Mouse (Mus musculus): Measurements from ENCODE around the gene Cog4. TPM values are rescaled to one million over a fixed set of nuclear protein-coding genes. Genes with fewer than 3 reads are reported as not detected.
"Not testable (repeated sequence)": the region's sequence is repeated elsewhere in the genome, so short reads cannot be mapped to it uniquely, and the experiment has no call there.

Gene Cog4
- polyA plus RNA-seq, 1 experiment: 29.3 TPM

GRCm38 (mm10) chr8:110886634-110887033, 40.2 kb downstream of the Cog4 start:
- WGBS: 89% methylated on average over 3 of the region's 3 CpGs

GRCm38 (mm10) chr8:110887551-110887950, 41.2 kb downstream of the Cog4 start:
- DNase-seq (ENCODE audit: low read depth, low spot score): no peak
- 85% methylated on average over 10 of the region's 10 CpGs for WGBS

More at GRCm38 (mm10) chr8:110886634-110887033, 40.2 kb downstream of the Cog4 start:
- no peak for DNase-seq (ENCODE audit: low read depth, low spot score)

DNA sequence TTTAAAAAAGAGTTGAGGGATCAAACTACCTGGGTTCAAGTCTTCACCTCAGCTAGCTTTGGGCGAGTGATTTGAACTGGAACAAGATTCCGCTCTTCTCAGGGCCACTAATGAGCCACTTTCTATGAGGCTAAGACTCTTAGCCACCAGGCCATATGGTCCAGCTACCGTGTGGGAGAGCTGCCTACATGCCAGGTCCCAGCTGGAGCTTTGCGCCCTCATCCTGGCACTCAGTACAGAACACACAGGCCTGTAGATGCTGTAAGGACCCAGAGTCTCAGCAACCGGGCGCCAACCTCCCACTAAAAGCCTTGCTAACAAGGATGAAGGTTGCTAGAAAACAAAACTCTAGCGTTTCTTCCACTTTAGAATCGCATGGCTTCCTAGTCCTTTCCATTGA, 42.0 kb downstream of the Cog4 start:
- DNase-seq (ENCODE audit: low read depth, low spot score): no peak
- WGBS: 93% methylated on average over 8 of the region's 8 CpGs

DNA sequence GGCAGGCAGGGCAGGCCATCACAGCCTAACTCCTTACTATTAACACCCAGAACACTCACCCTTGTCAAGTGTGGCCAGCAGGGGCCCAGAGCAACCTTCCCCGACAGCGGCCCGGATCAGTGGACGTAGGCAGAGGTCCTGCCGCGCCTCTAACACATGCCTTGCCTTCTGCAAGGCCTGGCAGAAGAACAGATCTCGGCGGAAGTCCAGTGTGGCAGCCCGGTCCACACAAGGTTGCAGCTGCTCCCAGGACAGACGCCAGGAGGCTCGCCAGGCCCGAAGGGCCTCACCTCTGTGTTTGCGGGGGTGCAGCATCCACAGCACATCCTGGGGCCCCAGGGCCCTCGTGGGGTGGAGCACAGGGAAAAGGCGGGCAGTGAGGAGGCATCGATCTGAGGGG, 42.5 kb downstream of the Cog4 start:
- WGBS: 86% methylated on average over 16 of the region's 16 CpGs

DNA sequence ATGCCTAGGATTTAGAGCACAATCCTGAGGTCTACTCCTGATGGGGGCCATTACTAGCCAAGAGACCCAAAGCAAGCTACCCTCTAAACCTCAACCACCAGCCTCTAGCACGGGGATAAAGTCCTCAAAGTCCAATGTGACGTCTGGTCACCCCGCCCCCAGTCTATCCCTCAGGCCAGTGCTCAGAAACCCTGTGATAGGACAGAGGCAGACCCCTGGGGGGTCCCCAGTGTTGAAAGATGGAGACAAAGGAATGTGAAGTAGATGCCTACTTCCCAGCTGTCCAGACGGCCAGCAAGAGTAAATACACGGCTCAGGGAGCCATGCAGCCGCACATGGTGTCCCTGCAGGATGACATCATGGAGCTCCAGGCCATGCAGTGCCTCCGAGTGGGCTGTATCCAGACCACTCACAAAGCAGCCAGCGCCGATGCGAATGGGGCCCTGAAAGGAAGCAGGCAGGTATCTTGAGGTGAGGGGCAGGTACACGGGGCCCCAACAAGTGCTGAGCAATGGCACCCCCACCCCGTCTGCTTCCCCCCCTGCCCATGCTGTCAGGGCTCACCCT, 43.6 kb downstream of the Cog4 start:
- no peak for DNase-seq (ENCODE audit: low read depth, low spot score)
- WGBS: 73% methylated on average over 12 of the region's 12 CpGs

More for the DNA sequence above, 42.5 kb downstream of the Cog4 start:
- no peak for DNase-seq (ENCODE audit: low read depth, low spot score)

- DNase-seq (ENCODE audit: low read depth, low spot score): no peak
- 92% methylated on average over 7 of the region's 7 CpGs for WGBS
Measured at GRCm38 (mm10) chr8:110892040-110892439, 45.6 kb downstream of the Cog4 start.

GRCm38 (mm10) chr8:110892913-110893312, 46.5 kb downstream of the Cog4 start:
- WGBS: 99% methylated on average over 2 of the region's 2 CpGs
- DNase-seq (ENCODE audit: low read depth, low spot score): no peak

DNA sequence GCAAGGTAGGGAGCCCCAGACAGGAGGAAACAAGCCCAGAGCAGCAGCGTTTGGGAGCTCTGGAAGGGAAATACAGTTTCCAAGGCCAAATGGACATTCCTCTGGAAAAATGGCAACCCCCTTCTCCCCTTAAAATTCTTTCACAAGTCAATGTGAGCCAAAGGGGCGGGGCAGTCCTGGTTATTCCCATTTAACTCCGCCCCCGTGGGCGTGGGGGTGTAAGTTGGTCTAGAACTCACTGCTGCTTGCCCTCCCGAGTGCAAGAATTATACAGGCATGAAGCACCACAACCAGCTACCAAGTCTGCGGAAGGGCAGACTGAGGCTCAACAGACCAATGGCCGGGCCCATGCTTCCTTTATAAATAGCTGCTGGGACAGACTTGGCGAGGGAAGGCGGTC, 48.5 kb downstream of the Cog4 start:
- 77% methylated on average over 10 of the region's 10 CpGs for WGBS
- no peak for DNase-seq (ENCODE audit: low read depth, low spot score)

DNA sequence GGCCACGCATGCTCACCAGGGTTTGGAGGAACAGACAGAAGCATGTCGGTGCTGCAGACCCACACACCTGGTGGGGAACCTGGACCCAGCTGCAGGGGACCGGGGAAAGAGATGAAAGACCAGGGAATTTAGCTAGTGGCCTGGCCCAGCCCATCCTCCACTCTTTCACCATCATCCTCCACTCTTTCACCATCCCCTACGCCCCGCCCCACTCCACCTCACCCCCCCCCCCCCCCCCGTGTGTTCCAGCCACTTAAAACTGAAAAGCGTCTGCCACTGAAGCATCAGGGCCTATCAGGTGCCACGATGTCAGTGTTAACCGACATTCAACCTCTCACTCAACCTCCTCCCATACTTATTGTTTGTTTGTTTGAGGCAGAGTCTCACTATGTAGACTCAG, 48.9 kb downstream of the Cog4 start:
- WGBS: 80% methylated on average over 7 of the region's 9 CpGs
- no peak for DNase-seq (ENCODE audit: low read depth, low spot score)

DNA sequence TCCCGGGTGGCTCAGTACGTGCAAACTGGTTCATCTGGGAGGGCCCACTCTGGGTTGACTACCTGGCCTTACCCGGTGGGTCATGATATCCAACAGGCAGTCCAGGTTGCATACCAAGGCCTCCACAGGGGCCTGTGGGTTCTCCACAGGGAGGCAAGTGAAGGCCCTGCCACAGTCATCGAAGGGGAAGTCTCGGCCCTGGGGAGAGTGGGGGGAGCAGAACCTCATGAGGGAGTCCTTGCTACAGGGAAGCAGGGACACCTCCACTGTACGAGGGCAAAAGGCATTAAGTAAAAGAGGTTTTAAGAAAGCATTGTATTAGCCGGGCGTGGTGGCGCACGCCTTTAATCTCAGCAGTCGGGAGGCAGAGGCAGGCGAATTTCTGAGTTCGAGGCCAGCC, 49.4 kb downstream of the Cog4 start:
- 93% methylated on average over 13 of the region's 13 CpGs for WGBS
- DNase-seq (ENCODE audit: low read depth, low spot score): no peak

DNA sequence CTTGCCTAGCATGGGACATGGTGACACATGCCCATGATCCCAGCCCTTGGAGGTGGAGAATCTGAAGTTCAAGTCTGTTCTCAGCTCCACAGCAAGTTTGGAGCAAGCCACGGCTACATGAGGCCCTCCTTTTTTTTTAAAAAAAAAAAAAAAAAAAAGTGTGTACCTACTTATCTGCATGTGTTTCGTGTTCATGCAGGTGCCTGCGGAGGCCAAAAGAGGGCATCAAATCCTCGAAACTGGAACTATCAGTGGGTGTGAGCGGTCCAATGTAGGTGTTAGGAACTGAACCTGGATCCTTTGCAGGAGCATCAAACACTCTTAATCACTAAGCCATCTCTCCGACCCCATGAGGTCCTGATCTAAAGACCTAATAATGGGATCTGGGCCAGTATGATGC, 51.1 kb downstream of the Cog4 start:
- WGBS: 96% methylated on average over 6 of the region's 6 CpGs
- DNase-seq (ENCODE audit: low read depth, low spot score): no peak

DNA sequence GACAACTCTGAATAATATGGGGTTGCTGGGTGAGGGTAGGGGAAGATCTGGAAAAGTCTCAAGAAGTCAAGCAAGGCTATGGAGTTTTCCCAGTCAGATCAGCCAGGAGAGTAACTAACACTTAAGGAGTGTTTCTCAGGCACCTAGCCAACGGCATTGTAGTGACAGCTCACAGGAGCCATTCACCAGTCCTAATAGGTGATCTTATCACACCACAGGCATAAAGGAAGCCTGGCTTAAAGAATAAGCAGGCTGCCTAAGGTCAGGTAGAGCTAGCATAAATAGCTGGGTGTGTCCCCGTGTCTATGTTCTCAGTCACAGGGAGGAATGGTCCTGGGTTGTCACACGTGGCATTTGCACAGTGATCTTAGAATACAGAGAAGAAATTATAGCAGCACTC, 54.7 kb downstream of the Cog4 start:
- DNase-seq (ENCODE audit: low read depth, low spot score): peak; percentile 75
- WGBS: 25% methylated on average over 3 of the region's 3 CpGs

DNA sequence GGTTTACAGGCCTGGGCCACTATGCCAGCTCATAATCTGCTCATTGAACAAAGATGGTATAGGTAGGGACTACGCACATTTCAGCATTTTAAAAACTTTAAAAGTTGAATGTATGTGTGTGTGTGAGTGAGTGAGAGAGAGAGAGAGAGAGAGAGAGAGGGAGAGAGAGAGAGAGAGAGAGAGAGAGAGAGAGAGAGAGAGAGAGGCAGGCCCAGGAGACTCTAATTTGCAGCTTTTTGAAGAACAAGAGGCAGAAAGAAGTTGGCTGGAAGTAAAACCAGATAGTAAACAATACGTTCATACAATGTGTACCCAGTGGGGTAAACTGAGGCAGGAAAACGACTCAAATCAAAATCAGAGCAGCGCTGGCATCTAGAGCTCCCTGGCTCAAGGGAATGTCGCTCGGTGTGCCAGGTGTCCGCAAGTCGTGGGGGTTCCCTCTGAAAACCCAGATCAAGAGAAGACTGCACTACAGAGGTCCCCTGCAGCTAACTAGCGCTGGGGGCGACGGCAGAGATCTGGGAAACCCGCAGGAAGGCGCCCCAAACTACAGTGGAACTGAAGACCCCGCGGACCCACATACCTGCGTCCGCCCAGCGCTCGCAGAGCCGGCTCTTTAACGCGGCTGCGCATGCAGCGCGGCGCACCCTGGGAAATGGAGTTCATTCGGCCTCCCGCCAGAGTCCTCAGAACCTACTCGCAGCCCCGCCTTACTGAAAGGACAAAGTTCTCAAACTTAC, 55.6 kb downstream of the Cog4 start, which contains the start of gene Fuk:
Gene Fuk, minus strand, starts transcription at position 650 of the 740 bp plus-strand sequence.
- DNase-seq (ENCODE audit: low read depth, low spot score): peak; percentile 83
- WGBS: 2% methylated on average over 30 of the region's 30 CpGs

DNA sequence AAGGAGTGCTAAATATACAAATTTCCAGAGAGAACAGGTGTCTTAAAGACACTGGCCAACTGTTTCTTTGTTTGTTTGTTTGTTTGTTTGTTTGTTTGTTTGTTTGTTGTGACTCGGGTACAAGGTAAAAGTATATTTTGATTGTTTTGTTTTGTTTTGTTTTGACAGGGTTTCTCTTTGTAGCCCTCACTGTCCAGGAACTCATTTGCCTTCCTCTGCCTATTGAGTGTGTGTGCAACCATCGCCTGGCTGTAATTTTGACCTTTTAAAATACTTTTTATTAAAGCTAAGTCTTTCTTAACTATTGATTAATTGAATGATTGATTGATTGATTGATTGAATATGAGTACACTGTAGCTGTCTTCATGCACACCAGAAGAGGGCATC, 56.2 kb downstream of the Cog4 start:
- no peak for DNase-seq (ENCODE audit: low read depth, low spot score)
- WGBS: 31% methylated on average over 2 of the region's 2 CpGs

DNA sequence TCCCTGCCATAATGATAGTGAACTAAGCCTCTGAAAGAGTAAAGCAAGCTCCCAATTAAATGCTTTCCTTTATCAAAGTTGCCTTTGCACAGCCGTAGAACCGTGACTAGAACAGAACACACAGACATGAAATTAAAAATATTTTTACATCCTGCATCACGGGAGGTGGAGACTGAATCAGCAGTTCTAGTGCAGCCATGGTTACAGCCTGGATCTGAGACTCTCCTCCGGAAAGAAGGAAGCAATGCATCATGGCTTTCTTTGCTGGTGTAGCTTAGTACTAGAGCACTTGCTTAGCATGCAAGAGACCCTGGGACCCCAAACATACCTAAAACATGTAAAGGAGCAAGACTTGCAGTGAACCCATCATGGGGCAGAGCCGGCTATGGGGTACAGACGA, 59.0 kb downstream of the Cog4 start:
- DNase-seq (ENCODE audit: low read depth, low spot score): no peak
- 88% methylated on average over 6 of the region's 6 CpGs for WGBS

GRCm38 (mm10) chr8:110906682-110907081, 60.3 kb downstream of the Cog4 start:
- 91% methylated on average over 1 of the region's 1 CpGs for WGBS
- DNase-seq (ENCODE audit: low read depth, low spot score): no peak

GRCm38 (mm10) chr8:110909850-110910249, 63.5 kb downstream of the Cog4 start:
- not testable (repeated sequence) for DNase-seq (ENCODE audit: low read depth, low spot score)

DNA sequence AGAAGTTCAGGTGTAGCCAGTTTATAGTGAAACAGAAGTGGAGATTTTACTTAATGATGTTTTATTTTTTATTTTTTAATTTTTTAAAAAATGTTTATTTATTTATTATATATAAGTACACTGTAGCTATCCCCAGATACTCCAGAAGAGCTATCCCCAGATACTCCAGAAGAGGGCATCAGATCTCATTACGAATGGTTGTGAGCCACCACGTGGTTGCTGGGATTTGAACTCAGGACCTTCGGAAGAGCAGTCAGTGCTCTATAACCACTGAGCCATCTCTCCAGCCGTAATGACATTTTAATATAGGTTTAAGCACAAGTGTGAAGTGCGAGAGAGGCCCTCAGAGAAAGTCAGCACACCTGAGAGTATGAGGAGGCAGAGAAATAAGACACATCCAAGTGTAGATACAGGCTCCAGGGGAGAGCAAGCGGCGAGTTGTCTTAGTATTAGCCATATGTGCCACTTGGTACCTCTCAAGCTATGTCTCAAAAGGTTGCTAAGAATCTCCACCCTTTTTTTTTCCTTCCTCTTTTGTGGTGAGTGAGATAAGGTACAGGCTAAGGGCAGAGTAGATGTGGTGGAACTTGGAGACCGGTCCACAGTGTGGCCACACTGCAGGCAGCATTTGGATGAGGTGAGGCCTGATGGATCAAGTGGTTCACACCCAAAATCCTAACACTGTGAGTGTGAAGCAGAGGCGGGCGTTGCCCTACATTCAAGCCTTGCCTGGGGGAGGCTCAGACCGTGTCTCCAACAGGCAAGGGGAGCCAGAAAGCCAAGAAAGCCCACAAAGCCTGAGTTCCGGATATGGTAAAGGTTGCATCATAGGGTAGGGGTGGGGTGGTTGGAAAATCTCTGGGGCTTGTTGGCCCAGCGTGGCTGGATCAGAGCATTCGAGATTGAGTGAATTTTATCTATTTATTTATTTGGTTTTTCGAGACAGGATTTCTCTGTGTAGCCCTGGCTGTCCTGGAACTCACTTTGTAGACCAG, 65.5 kb downstream of the Cog4 start:
- WGBS: 78% methylated on average over 15 of the region's 15 CpGs
- DNase-seq (ENCODE audit: low read depth, low spot score): no peak

GRCm38 (mm10) chr8:110917415-110917814, 71.0 kb downstream of the Cog4 start:
- DNase-seq (ENCODE audit: low read depth, low spot score): no peak
- 28% methylated on average over 2 of the region's 2 CpGs for WGBS

DNA sequence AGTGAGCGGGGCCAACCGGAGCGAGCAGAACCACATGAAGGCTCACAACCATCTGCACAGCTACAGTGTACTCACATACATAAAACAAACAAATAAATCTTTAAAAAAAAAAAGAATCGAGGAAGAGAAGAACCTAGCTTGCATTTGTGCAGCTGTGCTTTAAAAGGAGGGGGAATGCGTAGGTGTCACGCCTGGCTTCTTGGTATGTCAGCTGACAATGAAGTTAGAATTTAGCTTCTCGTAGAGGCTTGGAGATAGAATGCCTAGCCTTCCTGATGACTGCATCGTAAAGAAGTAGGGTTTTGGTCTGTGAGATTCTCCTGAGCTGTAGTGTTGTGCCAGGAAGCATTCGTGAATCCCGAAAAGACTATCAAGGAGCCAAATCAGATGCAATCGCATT, 71.6 kb downstream of the Cog4 start:
- 64% methylated on average over 11 of the region's 11 CpGs for WGBS
- no peak for DNase-seq (ENCODE audit: low read depth, low spot score)

Data from large intestine, adult 2 months (tissue).